Mouse (Mus musculus): ENCODE data around the gene Parp9.

Gene Parp9

DNA sequence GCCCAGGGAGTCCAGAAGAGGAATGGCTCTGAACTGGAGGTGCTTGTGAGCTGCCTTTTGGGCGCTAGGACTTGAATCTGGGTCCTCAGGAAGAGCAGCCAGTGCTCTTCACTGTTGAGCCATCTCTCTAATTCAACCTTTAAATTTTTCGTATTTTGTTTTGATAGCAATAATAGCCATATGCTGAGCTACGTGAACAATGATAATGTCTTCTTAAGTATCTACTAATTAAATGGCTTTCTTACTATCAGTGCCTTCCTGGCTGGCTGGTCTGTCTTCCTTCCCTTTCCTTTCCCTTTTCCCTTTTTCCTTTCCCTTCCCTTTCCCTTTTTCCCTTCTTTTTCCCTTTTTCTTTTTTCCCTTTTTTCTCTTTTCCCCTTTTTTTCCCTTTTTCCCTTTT lies 70.1 kb downstream of the Parp9 start:
- no peak for DNase-seq

- DNase-seq: no peak
Measured at GRCm38 (mm10) chr16:36016335-36016734, 78.1 kb downstream of the Parp9 start.

All from B cell, adult 2 months (primary cell).